Mouse (Mus musculus): Measurements from ENCODE around the gene Gm12355.

GRCm38 (mm10) chr11:98582030-98582388 lies 43.5 kb downstream of the Gm12355 start:
- no peak for TF ChIP-seq CTCF (IDR thresholded peaks at IDR 0.05; ENCODE audit: low read depth)
- no peak for TF ChIP-seq EP300 (IDR thresholded peaks at IDR 0.05; ENCODE audit: low read depth)

All from heart, postnatal 0 days (tissue).